Mouse (Mus musculus) kidney, adult 9 months (tissue): ENCODE measurements at regions not wholly inside any gene's neighbourhood (a gene's known extent, or its start where the extent isn't known, plus 50 kb on each side); places are given as distances from the start of the nearest gene placed in this dataset.

Source experiments
- DNase-seq: peaks from one replicate; pipeline ENCODE4 v3.0.0; 2022

GRCm38 (mm10) chr6:127392012-127392798 is 54.4 kb upstream of the Parp11 start:
- DNase-seq, result no peak

DNA sequence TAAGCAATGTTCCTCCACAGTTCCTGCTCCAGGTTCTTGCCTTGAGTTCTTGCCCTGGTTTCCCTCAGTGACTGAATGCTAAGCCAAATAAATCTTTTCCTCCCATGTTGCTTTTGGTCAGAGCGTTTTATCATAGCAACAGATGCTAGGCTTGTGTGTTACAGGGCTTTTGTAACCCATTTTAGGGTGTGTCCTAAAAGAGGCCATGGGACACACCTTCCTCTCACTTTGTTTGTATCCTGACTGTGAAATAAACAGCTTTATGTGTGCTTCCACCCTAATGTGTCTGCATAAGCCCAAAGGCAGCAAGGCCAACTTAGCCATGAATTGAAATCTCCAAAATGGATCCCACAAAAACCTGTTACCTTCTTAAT is 53.9 kb upstream of the Parp11 start:
- no peak for DNase-seq

- DNase-seq, result no peak
These were observed 52.6 kb upstream of the Parp11 start for GRCm38 (mm10) chr6:127393907-127394600.
